Mouse (Mus musculus): ENCODE measurements around the gene Haus3. TPM values are rescaled to one million over a fixed set of nuclear protein-coding genes. Genes with fewer than 3 reads are reported as not detected.

Haus3 gene
- polyA plus RNA-seq, 1 experiment from 2014 or later: 38.0 TPM

DNA sequence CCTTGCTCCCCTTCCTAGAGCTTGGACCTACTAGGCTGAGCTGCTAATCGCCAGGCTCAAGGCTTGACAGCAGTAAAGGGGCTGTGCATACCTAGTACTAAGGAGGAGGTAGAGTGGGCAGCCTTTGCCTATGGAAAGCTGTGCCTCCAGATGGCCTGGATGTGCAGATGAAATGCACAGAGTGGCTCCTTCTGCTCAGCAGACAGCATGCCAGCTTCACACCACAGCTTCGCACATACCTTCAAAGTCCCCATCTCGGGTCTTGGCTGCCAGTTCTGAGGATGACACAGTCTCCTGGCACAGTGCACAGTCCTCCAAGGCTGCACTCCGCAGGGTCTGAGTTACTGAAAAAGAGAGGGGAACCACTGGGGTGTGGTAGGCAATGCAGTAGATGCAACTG is 27.9 kb upstream of the Haus3 start:
- no peaks in the 10 kb centered on the region for H3K36me3 ChIP-seq
- no peak overlapping the region for H3K27ac ChIP-seq
- no peak for ATAC-seq
- no peaks in the 10 kb centered on the region for H3K9me3 ChIP-seq (replicated peaks)
- H3K4me1 ChIP-seq: no peaks in the 10 kb centered on the region
- H3K4me3 ChIP-seq: no peak overlapping the region
- 68% methylated on average over 4 of the region's 4 CpGs for WGBS (ENCODE audit: insufficient replicate concordance)
- H3K27me3 ChIP-seq (replicated peaks): no peaks in the 10 kb centered on the region; the same call in 1 of the 2 replicates
- H3K9ac ChIP-seq: no peak overlapping the region
- H3K4me2 ChIP-seq: no peak overlapping the region

DNA sequence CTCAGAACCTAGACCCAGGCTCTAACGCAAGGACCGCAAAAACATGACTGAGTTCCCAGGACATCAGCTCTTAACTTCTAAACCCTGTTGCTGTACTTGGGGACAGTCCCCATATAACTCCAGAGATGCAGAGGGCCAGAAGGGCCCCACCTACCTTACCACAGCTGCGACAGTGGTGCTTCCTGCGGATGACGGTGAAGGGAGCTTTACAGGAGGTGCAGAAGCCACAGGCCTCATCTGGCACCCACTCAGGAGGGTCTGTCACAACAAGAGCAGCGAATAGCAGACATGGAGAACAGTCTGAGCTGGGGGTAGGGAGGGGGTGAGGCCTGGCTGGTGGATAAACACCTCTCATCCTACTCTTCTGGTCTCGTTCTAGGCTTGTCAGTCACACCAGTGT is 27.1 kb upstream of the Haus3 start:
- no peak overlapping the region for H3K4me2 ChIP-seq
- 50% methylated on average over 7 of the region's 7 CpGs for WGBS (ENCODE audit: insufficient replicate concordance)
- no peaks in the 10 kb centered on the region; the same call in 1 of the 2 replicates for H3K27me3 ChIP-seq (replicated peaks)
- no peaks in the 10 kb centered on the region for H3K36me3 ChIP-seq
- H3K9me3 ChIP-seq (replicated peaks): no peaks in the 10 kb centered on the region
- H3K27ac ChIP-seq: no peak overlapping the region
- H3K4me1 ChIP-seq: no peaks in the 10 kb centered on the region
- no peak for ATAC-seq
- no peak overlapping the region for H3K4me3 ChIP-seq
- H3K9ac ChIP-seq: no peak overlapping the region

- Histone ChIP-seq H3K9ac (no peak overlapping the region), H3K9me3 (replicated peaks) (no peaks in the 10 kb centered on the region), H3K4me1 (no peaks in the 10 kb centered on the region), H3K27me3 (replicated peaks) (no peaks in the 10 kb centered on the region; the same call in 1 of the 2 replicates), H3K27ac (no peak overlapping the region), H3K4me3 (no peak overlapping the region), H3K36me3 (no peaks in the 10 kb centered on the region), H3K4me2 (no peak overlapping the region)
- 89% methylated on average over 12 of the region's 12 CpGs for WGBS (ENCODE audit: insufficient replicate concordance)
- no peak for ATAC-seq
These were observed 26.5 kb upstream of the Haus3 start for GRCm38 (mm10) chr5:34195786-34196185.

DNA sequence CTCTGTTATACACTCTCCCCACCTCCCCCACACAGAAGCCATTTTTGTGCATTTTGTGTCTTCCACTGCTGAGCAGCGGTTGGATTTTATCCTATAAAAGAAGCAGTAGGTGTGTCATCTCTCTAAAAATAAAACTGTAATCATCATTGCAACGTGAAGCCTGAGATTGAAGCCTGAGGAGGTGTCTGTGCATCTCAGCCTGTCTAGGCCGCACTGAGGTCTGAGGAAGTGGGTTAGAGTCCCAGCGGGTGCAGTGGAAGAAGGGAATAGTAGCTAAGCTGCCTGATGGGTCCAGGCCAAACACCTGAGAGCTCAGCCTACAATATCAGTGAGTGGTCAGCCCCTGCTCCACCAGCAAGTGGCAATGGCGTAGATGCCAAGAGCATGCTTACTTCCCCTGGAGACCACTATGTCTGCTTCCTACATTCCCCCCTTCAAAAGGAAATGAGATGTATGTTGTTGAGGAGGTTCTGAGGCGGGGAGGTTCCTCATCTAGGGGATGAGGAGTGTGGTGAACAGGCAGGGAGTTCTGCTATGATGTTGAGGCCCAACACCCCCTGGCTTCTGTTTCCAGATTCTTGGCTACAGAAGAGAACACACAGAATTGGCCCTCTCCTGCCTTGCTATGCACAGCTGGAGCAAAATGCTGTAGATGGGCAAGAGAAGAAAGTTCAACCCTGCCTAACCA is 25.8 kb upstream of the Haus3 start:
- H3K4me1 ChIP-seq: no peaks in the 10 kb centered on the region
- 50% methylated on average over 6 of the region's 6 CpGs for WGBS (ENCODE audit: insufficient replicate concordance)
- no peak for ATAC-seq
- H3K36me3 ChIP-seq: no peaks in the 10 kb centered on the region
- H3K9ac ChIP-seq: no peak overlapping the region
- H3K9me3 ChIP-seq (replicated peaks): no peaks in the 10 kb centered on the region
- no peak overlapping the region for H3K4me3 ChIP-seq
- no peaks in the 10 kb centered on the region; the same call in 1 of the 2 replicates for H3K27me3 ChIP-seq (replicated peaks)
- H3K4me2 ChIP-seq: no peak overlapping the region
- H3K27ac ChIP-seq: no peak overlapping the region

GRCm38 (mm10) chr5:34194426-34194825 is 25.1 kb upstream of the Haus3 start:
- no peak overlapping the region for H3K4me3 ChIP-seq
- no peaks in the 10 kb centered on the region for H3K9me3 ChIP-seq (replicated peaks)
- WGBS (ENCODE audit: insufficient replicate concordance): 39% methylated on average over 1 of the region's 1 CpGs
- peaks cover 4% of the 10 kb centered on the region; the same call in 1 of the 2 replicates for H3K4me1 ChIP-seq
- ATAC-seq: no peak
- H3K36me3 ChIP-seq: no peaks in the 10 kb centered on the region
- no peak overlapping the region for H3K4me2 ChIP-seq
- no peak overlapping the region for H3K27ac ChIP-seq
- H3K9ac ChIP-seq: no peak overlapping the region
- no peaks in the 10 kb centered on the region; the same call in 1 of the 2 replicates for H3K27me3 ChIP-seq (replicated peaks)

DNA sequence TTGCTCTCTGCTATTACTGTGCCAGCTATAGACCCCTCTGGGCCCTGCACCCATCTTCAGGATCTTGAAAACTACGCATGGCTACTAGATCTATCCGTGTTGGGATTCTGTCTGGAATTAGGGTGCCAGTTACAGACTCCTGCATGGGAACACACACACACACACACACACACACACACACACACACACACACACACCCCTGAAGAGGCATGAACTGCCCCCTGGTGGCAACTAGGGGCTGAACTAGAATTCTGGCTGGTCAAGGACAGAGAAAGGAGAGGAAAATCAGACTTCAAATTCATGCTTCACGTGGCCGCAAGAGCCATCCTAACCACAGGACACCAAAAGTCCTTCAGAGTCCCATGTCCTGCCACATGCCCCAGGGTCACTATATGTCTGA is 22.5 kb upstream of the Haus3 start:
- Histone ChIP-seq H3K4me2 (no peak overlapping the region), H3K27me3 (replicated peaks) (no peaks in the 10 kb centered on the region; the same call in 1 of the 2 replicates), H3K36me3 (no peaks in the 10 kb centered on the region), H3K4me3 (no peak overlapping the region), H3K4me1 (peaks cover 21% of the 10 kb centered on the region), H3K9ac (no peak overlapping the region), H3K9me3 (replicated peaks) (no peaks in the 10 kb centered on the region), H3K27ac (no peak overlapping the region)
- no peak for ATAC-seq
- 60% methylated on average over 4 of the region's 4 CpGs for WGBS (ENCODE audit: insufficient replicate concordance)

DNA sequence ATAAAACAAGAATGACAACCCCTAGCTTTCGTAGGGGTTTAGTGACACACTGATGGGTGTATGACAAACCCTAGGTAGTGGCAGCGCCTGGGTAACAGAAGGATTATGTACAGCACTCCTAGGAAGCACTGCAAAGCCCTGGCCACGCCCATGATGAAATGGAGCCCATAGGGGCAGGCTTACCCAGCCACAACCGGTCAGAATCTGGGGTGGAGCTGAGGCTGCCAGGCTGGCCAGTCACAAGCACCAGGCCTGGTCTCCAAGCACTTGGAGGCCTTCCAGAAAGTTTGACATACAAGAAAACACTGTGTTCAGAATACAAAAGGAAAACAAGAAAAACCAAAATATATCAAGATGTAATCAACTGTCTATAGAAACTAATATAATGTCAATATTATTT is 21.7 kb upstream of the Haus3 start:
- no peak for ATAC-seq
- H3K36me3 ChIP-seq: no peaks in the 10 kb centered on the region

GRCm38 (mm10) chr5:34189521-34189920 is 20.2 kb upstream of the Haus3 start:
- Histone ChIP-seq H3K36me3 (no peaks in the 10 kb centered on the region), H3K27ac (no peak overlapping the region), H3K27me3 (replicated peaks) (no peaks in the 10 kb centered on the region), H3K4me1 (peaks cover 30% of the 10 kb centered on the region), H3K9me3 (replicated peaks) (no peaks in the 10 kb centered on the region), H3K4me2 (no peak overlapping the region), H3K4me3 (no peak overlapping the region), H3K9ac (no peak overlapping the region)
- no peak for ATAC-seq
- 50% methylated on average over 1 of the region's 1 CpGs for WGBS (ENCODE audit: insufficient replicate concordance)

More for the DNA sequence above, 21.7 kb upstream of the Haus3 start:
- Histone ChIP-seq H3K9me3 (replicated peaks) (no peaks in the 10 kb centered on the region), H3K27me3 (replicated peaks) (no peaks in the 10 kb centered on the region; the same call in 1 of the 2 replicates), H3K4me2 (no peak overlapping the region), H3K27ac (no peak overlapping the region), H3K4me1 (peaks cover 29% of the 10 kb centered on the region), H3K9ac (no peak overlapping the region), H3K4me3 (no peak overlapping the region)
- 39% methylated on average over 4 of the region's 4 CpGs for WGBS (ENCODE audit: insufficient replicate concordance)

GRCm38 (mm10) chr5:34188856-34189255 is 19.5 kb upstream of the Haus3 start:
- no peaks in the 10 kb centered on the region for H3K27me3 ChIP-seq (replicated peaks)
- H3K27ac ChIP-seq: no peak overlapping the region
- peaks cover 30% of the 10 kb centered on the region for H3K4me1 ChIP-seq
- H3K4me2 ChIP-seq: peak overlapping the region; percentile 100
- ATAC-seq: no peak
- no peaks in the 10 kb centered on the region for H3K36me3 ChIP-seq
- WGBS (ENCODE audit: insufficient replicate concordance): 51% methylated on average over 2 of the region's 2 CpGs
- H3K4me3 ChIP-seq: no peak overlapping the region
- no peaks in the 10 kb centered on the region for H3K9me3 ChIP-seq (replicated peaks)
- no peak overlapping the region for H3K9ac ChIP-seq

DNA sequence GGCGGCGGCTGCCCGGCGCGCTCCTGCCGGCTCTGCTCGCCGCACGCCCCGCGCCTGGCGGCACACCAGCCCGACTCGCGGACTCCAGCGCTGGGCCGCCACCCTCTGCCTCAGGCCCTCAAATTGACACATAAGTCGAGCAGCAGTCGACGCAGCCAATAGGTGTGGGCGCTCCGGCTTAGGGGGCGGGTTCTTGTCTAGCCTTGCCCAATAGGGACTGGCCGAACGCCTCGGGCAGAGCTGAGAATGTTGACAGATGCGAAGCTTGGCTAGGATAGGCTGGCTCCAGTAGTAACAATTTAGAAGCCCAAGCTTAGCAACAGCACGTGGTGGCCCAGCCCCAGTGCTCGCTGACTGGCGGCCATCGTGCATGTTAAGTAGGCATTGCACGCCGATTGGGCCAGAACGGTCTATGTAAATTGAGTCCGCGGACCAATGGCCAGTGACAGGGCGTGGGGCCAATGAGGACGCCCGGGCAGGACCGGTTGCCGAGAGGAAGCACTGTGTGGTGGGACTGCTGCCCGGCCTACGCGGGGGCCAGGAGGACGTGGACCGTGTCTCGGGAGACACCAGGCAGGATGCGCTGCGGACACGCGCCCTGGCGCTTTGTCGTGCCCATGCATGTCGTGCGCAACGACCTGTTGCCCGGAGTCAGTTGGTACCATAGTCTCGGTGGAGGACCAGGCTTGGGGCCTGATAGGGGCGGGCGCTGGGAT is 18.4 kb upstream of the Haus3 start, which contains the start of gene Mxd4:
Gene Mxd4, minus strand, starts transcription at position 120 of the 716 bp plus-strand sequence.
- ATAC-seq: peak; percentile 97
- Histone ChIP-seq H3K27me3 (replicated peaks) (no peaks in the 10 kb centered on the region), H3K4me3 (peak within 1 kb of the TSS; percentile 78), H3K27ac (peak within 1 kb of the TSS; percentile 86), H3K9ac (peak within 1 kb of the TSS; percentile 75), H3K4me1 (peaks cover 30% of the 10 kb centered on the region), H3K9me3 (replicated peaks) (no peaks in the 10 kb centered on the region), H3K36me3 (no peaks in the 10 kb centered on the region), H3K4me2 (peak within 1 kb of the TSS; percentile 100)
- WGBS (ENCODE audit: insufficient replicate concordance): under 1% methylated on average over 60 of the region's 60 CpGs

DNA sequence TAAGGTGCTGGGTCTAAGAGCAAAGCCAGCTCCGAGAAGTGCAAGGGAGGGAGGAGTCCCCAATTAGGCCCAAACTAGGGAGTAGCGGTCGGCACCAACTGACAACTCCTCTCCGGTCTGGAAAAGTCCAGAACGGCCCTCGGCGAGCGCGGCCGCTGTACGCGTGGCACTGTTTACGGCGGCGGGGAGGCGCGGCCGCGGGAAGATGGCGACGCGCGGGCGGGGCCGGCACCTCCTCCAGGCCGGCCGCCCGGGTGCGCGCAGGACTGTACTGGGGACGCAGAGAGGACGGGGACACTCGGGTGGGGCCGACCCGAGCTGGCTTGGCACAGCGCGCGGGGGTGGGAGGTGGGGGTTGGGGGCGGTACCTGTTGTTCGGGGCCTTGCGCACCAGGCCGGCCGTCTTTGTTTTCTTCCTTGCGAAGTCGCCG is 17.6 kb upstream of the Haus3 start:
- under 1% methylated on average over 25 of the region's 46 CpGs for WGBS (ENCODE audit: insufficient replicate concordance)
- Histone ChIP-seq H3K27me3 (replicated peaks) (no peaks in the 10 kb centered on the region), H3K4me1 (peaks cover 30% of the 10 kb centered on the region), H3K27ac (peak overlapping the region; percentile 86), H3K9me3 (replicated peaks) (no peaks in the 10 kb centered on the region), H3K9ac (peak overlapping the region; percentile 75), H3K36me3 (no peaks in the 10 kb centered on the region), H3K4me3 (peak overlapping the region; percentile 78), H3K4me2 (peak overlapping the region; percentile 100)
- no peak for ATAC-seq

- H3K9me3 ChIP-seq (replicated peaks): no peaks in the 10 kb centered on the region
- H3K36me3 ChIP-seq: peaks cover 1% of the 10 kb centered on the region; the same call in 1 of the 2 replicates
- H3K27ac ChIP-seq: no peak overlapping the region; the same call in 1 of the 2 replicates
- peak overlapping the region; percentile 75 for H3K9ac ChIP-seq
- H3K27me3 ChIP-seq (replicated peaks): no peaks in the 10 kb centered on the region
- H3K4me1 ChIP-seq: peaks cover 30% of the 10 kb centered on the region
- WGBS (ENCODE audit: insufficient replicate concordance): 80% methylated on average over 2 of the region's 2 CpGs
- peak overlapping the region; percentile 78 for H3K4me3 ChIP-seq
- peak overlapping the region; percentile 100 for H3K4me2 ChIP-seq
- ATAC-seq: no peak
These were observed 17.1 kb upstream of the Haus3 start for GRCm38 (mm10) chr5:34186391-34186790.

Measured in liver, embryonic 12.5 days (tissue).